Mouse (Mus musculus): Measurements from ENCODE around the gene Fam83f.

Gene Fam83f

DNA sequence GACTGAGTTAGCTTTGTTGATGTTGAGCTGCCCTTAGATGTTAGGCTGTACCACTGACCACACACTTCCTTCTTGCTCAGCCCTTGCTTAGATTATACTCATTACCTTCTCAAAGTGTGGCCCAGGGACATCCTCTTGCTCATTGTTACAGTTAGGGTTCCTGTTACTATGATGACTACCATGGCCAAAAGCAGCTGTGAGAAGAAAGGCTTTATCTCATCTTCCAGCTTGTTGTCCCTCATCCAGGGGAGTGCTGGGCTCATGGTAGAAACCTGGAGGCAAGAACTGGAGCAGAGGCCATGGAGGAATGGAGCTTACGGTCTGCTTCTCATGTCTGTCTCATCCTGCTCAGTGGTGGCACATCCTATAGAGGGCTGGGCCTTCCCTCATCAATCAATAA, 68.3 kb downstream of the Fam83f start:
- no peak for DNase-seq (ENCODE audit: low read depth in 1 of 2, low spot score in 2 of 2)

- DNase-seq (ENCODE audit: low read depth in 1 of 2, low spot score in 2 of 2): no peak
These were observed 70.2 kb downstream of the Fam83f start for GRCm38 (mm10) chr15:80741836-80742235.

DNA sequence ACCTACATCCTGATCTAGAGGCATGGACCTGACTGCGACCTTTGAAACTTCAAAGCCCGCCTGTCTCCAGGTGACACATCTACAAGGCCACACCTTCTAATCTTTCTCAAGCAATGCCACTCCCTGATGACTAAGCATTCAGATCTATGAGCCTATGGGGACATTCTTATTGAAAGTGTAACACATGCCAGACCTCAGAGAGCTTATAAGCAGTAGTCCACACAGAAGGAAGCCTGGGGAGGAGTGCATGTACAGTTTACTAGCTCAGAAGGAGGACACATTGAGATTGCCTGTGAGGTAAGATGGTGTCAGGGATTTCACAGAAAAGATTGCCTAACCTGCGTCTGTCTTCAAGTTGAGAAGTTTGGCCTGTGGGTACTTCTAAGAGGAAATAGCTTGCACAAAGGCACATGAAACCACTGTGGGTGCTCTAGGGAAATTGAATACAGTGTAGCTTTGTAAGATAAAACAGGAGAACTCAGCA, 71.4 kb downstream of the Fam83f start:
- DNase-seq (ENCODE audit: low read depth in 1 of 2, low spot score in 2 of 2): peak; percentile 11 to 13

DNA sequence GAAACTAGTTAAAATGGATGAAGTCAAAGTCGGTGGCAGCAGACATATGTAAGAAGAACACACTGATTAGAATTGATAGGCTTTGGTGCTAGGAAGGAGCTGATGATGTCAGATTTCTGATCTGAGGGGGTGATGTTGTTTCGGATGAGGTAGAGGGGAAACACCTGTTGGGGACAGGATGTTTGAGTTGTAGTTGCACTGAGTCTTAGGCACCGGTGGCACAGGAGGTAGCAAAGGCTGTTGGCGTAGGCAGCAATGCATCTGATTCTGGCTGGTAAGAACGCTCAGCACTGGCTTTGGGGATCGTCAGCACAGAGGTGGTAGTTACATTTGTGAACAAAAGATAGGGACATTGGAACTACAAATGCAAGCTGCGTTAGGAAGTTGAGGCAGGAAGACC, 72.0 kb downstream of the Fam83f start:
- no peak for DNase-seq (ENCODE audit: low read depth in 1 of 2, low spot score in 2 of 2)

DNA sequence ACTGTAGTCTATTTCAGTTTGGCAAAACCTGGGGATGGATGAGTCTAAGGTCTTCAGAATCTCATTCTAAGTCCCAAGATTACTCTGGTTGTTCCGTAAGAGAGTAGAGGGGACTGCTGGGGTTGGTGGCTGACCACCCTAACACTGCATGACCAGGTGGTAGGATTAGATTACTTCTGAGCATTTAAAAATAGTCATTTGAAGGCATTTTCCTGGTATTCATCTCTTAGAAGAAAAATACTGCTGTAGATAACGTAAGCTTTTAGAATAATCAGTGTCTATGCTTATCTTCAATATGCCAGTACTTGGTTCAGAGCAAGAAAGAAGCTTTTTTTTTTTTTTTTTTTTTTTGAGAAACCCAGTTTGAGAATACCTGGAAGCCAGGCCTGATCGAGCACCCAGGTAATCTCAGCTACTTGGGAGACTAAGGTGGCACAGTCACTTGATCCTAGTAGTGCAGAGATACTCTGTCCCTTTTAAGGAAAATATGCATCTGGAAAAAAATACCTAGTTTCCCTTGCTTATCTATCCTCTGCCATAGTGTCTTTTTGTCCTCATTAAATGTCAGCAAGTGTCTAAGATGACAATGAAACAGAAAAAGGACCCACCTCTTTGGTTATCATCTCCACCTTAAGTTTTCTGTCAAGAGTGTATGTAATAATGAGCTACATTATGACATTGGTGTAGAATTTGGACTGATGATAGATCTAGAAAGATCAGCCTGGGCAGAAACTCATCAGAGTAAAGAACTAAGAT, 73.2 kb downstream of the Fam83f start:
- DNase-seq (ENCODE audit: low read depth in 1 of 2, low spot score in 2 of 2): no peak

- DNase-seq (ENCODE audit: low read depth in 1 of 2, low spot score in 2 of 2): no peak
These were observed 77.3 kb downstream of the Fam83f start for GRCm38 (mm10) chr15:80748979-80749378.

All from monocyte, adult 2 months (primary cell).